Mouse (Mus musculus) heart, postnatal 0 days (tissue): Measurements from ENCODE around the gene Acbd6. TPM values are rescaled to one million over a fixed set of nuclear protein-coding genes. Genes with fewer than 3 reads are reported as not detected.
A peak's percentile ranks its signal among the peaks of the same experiment; 100 is the strongest.

Experiments
- ATAC-seq: fragments of 200-750 bp; cut with Nextera tagmentation; 2 replicates; pipeline ENCODE4 v1.8.0; 2017; ENCODE audit warnings: low read depth, moderate number of reproducible peaks, moderate library complexity; ENCODE audit not compliant: insufficient read depth
- DNase-seq: peaks from one replicate; pipeline ENCODE4 v3.0.0-alpha.2; 2016; ENCODE audit warnings: low spot score
- H3K27ac ChIP-seq: fragments of 300-500 bp; sonication (generic); 2 replicates; pipeline ENCODE4 v1.5.1; 2014; ENCODE audit warnings: low read depth, mild to moderate bottlenecking
- H3K27me3 ChIP-seq: fragments of 300-500 bp; sonication (generic); 2 replicates; pipeline ENCODE4 v1.6.1; 2014; ENCODE audit warnings: low read length, mixed read lengths; ENCODE audit not compliant: control insufficient read depth, insufficient read depth
- H3K36me3 ChIP-seq: fragments of 300-500 bp; sonication (generic); replicated peaks from 2 replicates; pipeline ENCODE4 v1.6.1; 2014; ENCODE audit warnings: low read length, mixed read lengths; ENCODE audit not compliant: control insufficient read depth, insufficient read depth
- H3K4me1 ChIP-seq: fragments of 300-500 bp; sonication (generic); 2 replicates; pipeline ENCODE4 v1.6.1; 2014; ENCODE audit warnings: antibody characterized with exemption; ENCODE audit not compliant: control insufficient read depth, insufficient read depth
- H3K4me2 ChIP-seq: fragments of 300-500 bp; sonication (generic); 2 replicates; pipeline ENCODE4 v1.6.1; 2014; ENCODE audit warnings: low read depth, mild to moderate bottlenecking, low read length, moderate library complexity
- H3K4me3 ChIP-seq: fragments of 300-500 bp; sonication (generic); 2 replicates; pipeline ENCODE4 v1.5.1; 2014; ENCODE audit warnings: low read depth, low read length
- H3K9ac ChIP-seq: fragments of 300-500 bp; sonication (generic); replicated peaks from 2 replicates; pipeline ENCODE4 v1.6.1; 2014; ENCODE audit warnings: low read depth, low read length, mixed read lengths
- H3K9me3 ChIP-seq: fragments of 300-500 bp; sonication (generic); replicated peaks from 2 replicates; pipeline ENCODE4 v1.6.1; 2016; ENCODE audit warnings: low read length; ENCODE audit not compliant: control insufficient read depth
- CTCF ChIP-seq: IDR thresholded peaks from 2 replicates; pipeline ENCODE4 v1.5.1; 2016; ENCODE audit warnings: antibody characterized with exemption, control low read depth, low read depth
- EP300 ChIP-seq: IDR thresholded peaks from 2 replicates; pipeline ENCODE4 v1.6.1; 2016; ENCODE audit warnings: antibody characterized with exemption, low read depth
- WGBS: fragments of 180-500 bp; shearing (Covaris S2); extraction: QIAGEN DNeasy Blood & Tissue Kit; methylation state at CpG from one replicate; pipeline ENCODE4 v1.1.7; 2014; 5-methylcytosine and 5-hydroxymethylcytosine counted together
- polyA plus RNA-seq: library from polyadenylated mRNA; unstranded; fragments of >200 nt; fragmentation: Nextera tagmentation; extraction: Ambion mirVana; gene quantifications from 2 replicates; pipeline ENCODE4 v1.2.1, GENCODE M21; 2015
- total RNA-seq: library from RNA; depleted of rRNA; stranded (reverse); fragments of >200 nt; gene quantifications from 2 replicates; pipeline ENCODE4 v1.2.3, GENCODE M21; 2014; ENCODE audit warnings: low replicate concordance

Gene Acbd6
- total and polyA plus RNA-seq, 2 experiments from 2014 or later = 55.0 to 63.6 TPM

DNA sequence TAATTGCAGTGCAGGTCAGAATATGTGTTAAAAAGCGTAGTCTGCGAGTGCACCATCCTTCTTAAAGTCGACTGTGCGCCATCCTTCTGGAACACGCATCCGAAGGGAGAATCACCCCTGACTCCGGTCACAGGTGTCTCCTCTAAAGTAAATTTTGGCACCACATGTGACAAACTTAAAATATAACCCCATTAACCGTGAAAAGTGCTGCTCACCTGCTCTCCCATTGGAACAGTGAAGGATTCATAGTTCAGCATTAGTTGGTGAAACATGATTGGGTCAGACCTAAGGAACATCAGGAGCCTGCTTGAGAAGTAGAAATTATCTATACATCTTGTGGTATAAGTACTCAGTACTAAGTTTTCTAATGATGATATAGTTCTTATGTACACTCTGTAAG lies 65.3 kb downstream of the Acbd6 start:
- no peak for ATAC-seq
- no peak overlapping the region for H3K27ac ChIP-seq

DNA sequence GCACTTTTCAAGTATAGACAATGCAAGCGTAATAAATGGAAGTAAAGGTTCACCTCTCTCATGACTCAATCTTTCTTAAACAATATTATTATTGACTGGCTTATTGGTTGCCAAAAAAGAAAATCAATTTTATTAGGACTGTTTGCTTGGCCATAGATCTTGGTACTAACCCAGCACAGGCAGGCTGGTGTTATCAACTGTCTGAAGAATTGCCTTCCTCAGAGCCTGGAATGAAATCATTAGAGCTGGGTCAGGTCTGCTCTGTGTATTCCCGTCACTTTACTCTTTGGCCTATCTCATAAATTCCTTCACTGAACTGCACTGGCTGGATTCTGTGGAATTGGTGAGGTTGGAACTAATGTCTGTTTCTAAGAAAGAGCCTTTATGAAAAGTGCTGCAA lies 69.8 kb downstream of the Acbd6 start:
- H3K27ac ChIP-seq = no peak overlapping the region
- TF ChIP-seq EP300 (no peak), CTCF (no peak)
- H3K36me3 ChIP-seq = peaks cover 15% of the 10 kb centered on the region; the same call in 1 of the 2 replicates
- no peaks in the 10 kb centered on the region for H3K27me3 ChIP-seq
- no peak overlapping the region for H3K9ac ChIP-seq
- no peak overlapping the region for H3K4me2 ChIP-seq
- DNase-seq = no peak
- 66% methylated on average over 2 of the region's 2 CpGs for WGBS
- H3K4me3 ChIP-seq = no peak overlapping the region
- no peak for ATAC-seq
- no peaks in the 10 kb centered on the region for H3K4me1 ChIP-seq
- no peaks in the 10 kb centered on the region for H3K9me3 ChIP-seq

More for the DNA sequence above, 65.3 kb downstream of the Acbd6 start:
- no peaks in the 10 kb centered on the region for H3K4me1 ChIP-seq
- H3K9ac ChIP-seq = no peak overlapping the region
- 91% methylated on average over 8 of the region's 8 CpGs for WGBS
- TF ChIP-seq CTCF (no peak), EP300 (no peak)
- no peaks in the 10 kb centered on the region for H3K9me3 ChIP-seq
- no peaks in the 10 kb centered on the region for H3K27me3 ChIP-seq
- H3K36me3 ChIP-seq = peaks cover 15% of the 10 kb centered on the region; the same call in 1 of the 2 replicates
- DNase-seq = no peak
- H3K4me3 ChIP-seq = no peak overlapping the region
- no peak overlapping the region for H3K4me2 ChIP-seq

DNA sequence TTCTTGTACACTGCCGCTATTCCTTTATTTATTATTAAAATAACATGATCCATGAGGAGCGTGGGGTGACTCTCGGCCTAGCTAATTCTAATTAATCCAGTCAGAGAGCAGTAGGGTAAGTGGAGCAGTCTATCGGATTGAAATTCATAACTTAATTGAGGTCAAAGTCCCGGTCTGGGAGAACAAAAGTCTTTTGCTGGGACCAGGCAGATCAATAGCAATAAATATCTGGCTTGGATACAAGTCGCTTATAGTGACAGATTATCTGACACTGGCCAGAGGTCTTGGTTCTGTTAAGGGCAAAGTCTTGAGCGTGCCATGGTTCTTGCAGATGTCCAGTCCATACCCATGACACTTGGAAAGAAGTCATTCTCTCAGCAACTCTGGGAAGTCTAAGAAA lies 78.7 kb downstream of the Acbd6 start:
- ATAC-seq (no peak), DNase-seq (no peak)
- H3K4me3 ChIP-seq = no peak overlapping the region
- H3K27ac ChIP-seq = no peak overlapping the region
- no peak overlapping the region for H3K4me2 ChIP-seq
- no peaks in the 10 kb centered on the region for H3K4me1 ChIP-seq
- TF ChIP-seq CTCF (no peak), EP300 (no peak)
- H3K9me3 ChIP-seq = no peaks in the 10 kb centered on the region
- H3K9ac ChIP-seq = no peak overlapping the region
- 88% methylated on average over 7 of the region's 7 CpGs for WGBS
- H3K27me3 ChIP-seq = no peaks in the 10 kb centered on the region
- H3K36me3 ChIP-seq = no peaks in the 10 kb centered on the region

- Histone ChIP-seq H3K36me3 (no peaks in the 10 kb centered on the region), H3K27me3 (no peaks in the 10 kb centered on the region), H3K4me3 (no peak overlapping the region), H3K9me3 (no peaks in the 10 kb centered on the region), H3K4me1 (peaks cover 16% of the 10 kb centered on the region; the same call in 1 of the 2 replicates), H3K4me2 (no peak overlapping the region), H3K9ac (no peak overlapping the region), H3K27ac (no peak overlapping the region)
- TF ChIP-seq EP300 (no peak), CTCF (no peak)
- WGBS = 65% methylated on average over 5 of the region's 5 CpGs
- ATAC-seq = no peak
- no peak for DNase-seq
Observed at GRCm38 (mm10) chr1:155645816-155646215, 87.9 kb downstream of the Acbd6 start.

DNA sequence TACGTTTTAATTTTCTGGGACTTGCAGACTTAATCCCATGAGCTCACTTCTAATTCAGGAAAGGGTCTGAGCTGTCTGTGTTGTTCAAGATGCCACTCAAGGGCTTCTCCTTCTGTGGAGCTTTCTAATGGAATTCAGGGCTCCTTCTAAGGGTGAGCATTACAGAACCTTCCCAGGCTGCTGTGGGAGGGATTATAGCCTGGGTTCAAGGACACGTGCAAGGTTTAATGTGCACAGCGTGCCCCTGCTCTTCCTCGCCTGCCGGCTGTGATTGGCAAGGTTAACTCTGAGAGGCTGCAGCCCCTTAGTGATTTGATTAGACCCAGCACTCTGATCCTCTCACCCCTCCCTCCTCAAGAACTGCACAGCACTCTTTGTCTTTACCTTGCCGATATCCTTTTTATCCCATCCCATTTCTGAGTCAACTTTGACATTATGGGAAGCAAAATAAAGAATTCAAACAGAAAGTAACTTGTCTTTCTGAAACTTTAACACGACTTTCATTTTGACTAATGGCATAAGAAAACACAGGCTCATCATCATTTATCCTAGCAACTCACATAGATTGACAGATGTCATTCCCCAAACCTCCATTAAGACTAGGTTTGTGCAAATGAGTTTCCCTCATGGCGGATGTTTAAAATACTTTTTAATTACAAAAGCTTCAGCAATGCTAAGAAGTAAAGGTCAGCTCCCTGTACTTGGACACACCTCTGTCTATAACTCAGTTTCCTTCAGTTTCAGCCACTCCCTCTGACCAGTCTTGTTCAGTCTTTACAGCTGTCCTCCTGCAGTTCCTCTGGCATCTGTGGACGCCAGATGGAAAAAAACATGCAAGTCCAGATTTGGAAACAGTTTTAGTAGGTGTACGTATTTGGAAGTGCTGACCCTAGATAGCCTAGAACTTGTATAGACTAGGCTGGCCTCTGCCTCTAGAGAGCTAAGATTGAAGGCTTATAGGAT lies 88.7 kb downstream of the Acbd6 start:
- H3K9me3 ChIP-seq = no peaks in the 10 kb centered on the region
- no peaks in the 10 kb centered on the region for H3K27me3 ChIP-seq
- H3K4me1 ChIP-seq = peaks cover 16% of the 10 kb centered on the region; the same call in 1 of the 2 replicates
- DNase-seq (no peak), ATAC-seq (no peak)
- WGBS = 36% methylated on average over 10 of the region's 10 CpGs
- H3K36me3 ChIP-seq = no peaks in the 10 kb centered on the region
- 0 out of 2 replicates have a peak overlapping the region, but pooled peaks have one; percentile 11 for H3K9ac ChIP-seq
- no peak overlapping the region for H3K4me3 ChIP-seq
- peak overlapping the region; percentile 14; the same call in 1 of the 2 replicates for H3K4me2 ChIP-seq
- no peak overlapping the region for H3K27ac ChIP-seq
- TF ChIP-seq CTCF = no peak
- no peak for TF ChIP-seq EP300
